Mouse (Mus musculus) hindbrain, embryonic 16.5 days (tissue): ENCODE data around the gene Trim13. TPM values are rescaled to one million over a fixed set of nuclear protein-coding genes. Genes with fewer than 3 reads are reported as not detected.

ENCODE experiments used
- ATAC-seq: fragments of 200-750 bp; cut with Nextera tagmentation; 2 replicates; pipeline ENCODE4 v1.8.0; 2017; ENCODE audit warnings: moderate TSS enrichment, moderate library complexity
- H3K27ac ChIP-seq: fragments of 300-500 bp; sonication (generic); 2 replicates; pipeline ENCODE4 v1.5.1; 2014; ENCODE audit warnings: low read depth, mild to moderate bottlenecking, control low read depth, low read length, moderate library complexity
- H3K27me3 ChIP-seq: fragments of 300-500 bp; sonication (generic); replicated peaks from 2 replicates; pipeline ENCODE4 v1.6.1; 2014; ENCODE audit warnings: low read length; ENCODE audit not compliant: control insufficient read depth, insufficient read depth
- H3K36me3 ChIP-seq: fragments of 300-500 bp; sonication (generic); 2 replicates; pipeline ENCODE4 v1.6.1; 2014; ENCODE audit warnings: mild to moderate bottlenecking, low read length, moderate library complexity, mixed read lengths; ENCODE audit not compliant: control insufficient read depth, insufficient read depth
- H3K4me1 ChIP-seq: fragments of 300-500 bp; sonication (generic); 2 replicates; pipeline ENCODE4 v1.6.1; 2014; ENCODE audit warnings: low read depth, low read length; ENCODE audit not compliant: control insufficient read depth, insufficient read depth
- H3K4me2 ChIP-seq: fragments of 300-500 bp; sonication (generic); 2 replicates; pipeline ENCODE4 v1.6.1; 2014; ENCODE audit warnings: mild to moderate bottlenecking, low read length, control low read depth, moderate library complexity
- H3K4me3 ChIP-seq: fragments of 300-500 bp; sonication (generic); 2 replicates; pipeline ENCODE4 v1.5.1; 2014; ENCODE audit warnings: mild to moderate bottlenecking, low read length, control low read depth, moderate library complexity
- H3K9ac ChIP-seq: fragments of 300-500 bp; sonication (generic); 2 replicates; pipeline ENCODE4 v1.6.1; 2014; ENCODE audit warnings: low read depth, mild to moderate bottlenecking, control low read depth, low read length, moderate library complexity
- H3K9me3 ChIP-seq: fragments of 300-500 bp; sonication (generic); 2 replicates; pipeline ENCODE4 v1.6.1; 2014; ENCODE audit warnings: mild to moderate bottlenecking, low read length, moderate library complexity; ENCODE audit not compliant: control insufficient read depth
- WGBS: fragments of 180-500 bp; shearing (Covaris S2); extraction: QIAGEN DNeasy Blood & Tissue Kit; methylation state at CpG from one replicate; pipeline ENCODE4 v1.1.7; 2014; 5-methylcytosine and 5-hydroxymethylcytosine counted together
- polyA plus RNA-seq: library from polyadenylated mRNA; unstranded; fragments of >200 nt; fragmentation: Nextera tagmentation; extraction: Ambion mirVana; gene quantifications from 2 replicates; pipeline ENCODE4 v1.2.1, GENCODE M21; 2015

Trim13 gene
- polyA plus RNA-seq, 1 experiment from 2014 or later = 40.8 TPM

DNA sequence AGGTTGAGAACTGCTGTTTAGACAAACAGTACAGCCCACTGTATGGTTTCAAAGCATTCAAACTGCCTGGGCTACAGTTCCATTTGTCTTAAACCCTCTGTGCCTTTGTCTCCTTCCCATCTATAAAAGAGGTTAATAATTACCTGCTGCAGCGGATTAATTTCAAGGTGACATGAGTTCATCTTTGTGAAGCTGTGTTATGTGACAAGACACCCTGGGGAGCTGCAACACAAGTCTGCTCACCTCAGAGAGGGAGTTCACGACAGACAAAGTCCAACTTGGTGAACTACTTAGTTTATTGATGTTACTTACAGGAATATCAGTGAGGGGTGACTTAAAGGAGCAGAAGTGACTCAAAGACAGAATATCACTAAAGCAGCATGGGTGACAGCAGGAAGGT, 25.9 kb upstream of the Trim13 start:
- Histone ChIP-seq H3K36me3 (no peaks in the 10 kb centered on the region), H3K4me3 (no peak overlapping the region), H3K27ac (no peak overlapping the region), H3K4me1 (no peaks in the 10 kb centered on the region), H3K9me3 (no peaks in the 10 kb centered on the region), H3K9ac (no peak overlapping the region), H3K27me3 (no peaks in the 10 kb centered on the region), H3K4me2 (no peak overlapping the region)
- ATAC-seq = no peak
- 69% methylated on average over 2 of the region's 2 CpGs for WGBS

GRCm38 (mm10) chr14:61575066-61575465, 23.0 kb upstream of the Trim13 start:
- Histone ChIP-seq H3K27me3 (no peaks in the 10 kb centered on the region), H3K4me2 (no peak overlapping the region), H3K4me1 (no peaks in the 10 kb centered on the region), H3K9ac (no peak overlapping the region), H3K4me3 (no peak overlapping the region), H3K36me3 (no peaks in the 10 kb centered on the region), H3K27ac (no peak overlapping the region), H3K9me3 (no peaks in the 10 kb centered on the region)
- WGBS = 89% methylated on average over 10 of the region's 10 CpGs
- ATAC-seq = no peak

- Histone ChIP-seq H3K4me3 (no peak overlapping the region), H3K27ac (no peak overlapping the region), H3K4me2 (no peak overlapping the region), H3K9me3 (no peaks in the 10 kb centered on the region), H3K9ac (no peak overlapping the region), H3K27me3 (no peaks in the 10 kb centered on the region), H3K36me3 (no peaks in the 10 kb centered on the region), H3K4me1 (no peaks in the 10 kb centered on the region)
- ATAC-seq = no peak
- 90% methylated on average over 8 of the region's 8 CpGs for WGBS
Observed at GRCm38 (mm10) chr14:61575941-61576340, 22.1 kb upstream of the Trim13 start.

- H3K4me3 ChIP-seq = no peak overlapping the region
- H3K36me3 ChIP-seq = no peaks in the 10 kb centered on the region
- no peaks in the 10 kb centered on the region for H3K9me3 ChIP-seq
- H3K4me1 ChIP-seq = no peaks in the 10 kb centered on the region
- H3K4me2 ChIP-seq = no peak overlapping the region
- H3K9ac ChIP-seq = no peak overlapping the region
- no peak for ATAC-seq
- no peak overlapping the region for H3K27ac ChIP-seq
- H3K27me3 ChIP-seq = no peaks in the 10 kb centered on the region
- 86% methylated on average over 4 of the region's 4 CpGs for WGBS
Observed at GRCm38 (mm10) chr14:61589288-61590065, 8.6 kb upstream of the Trim13 start.

DNA sequence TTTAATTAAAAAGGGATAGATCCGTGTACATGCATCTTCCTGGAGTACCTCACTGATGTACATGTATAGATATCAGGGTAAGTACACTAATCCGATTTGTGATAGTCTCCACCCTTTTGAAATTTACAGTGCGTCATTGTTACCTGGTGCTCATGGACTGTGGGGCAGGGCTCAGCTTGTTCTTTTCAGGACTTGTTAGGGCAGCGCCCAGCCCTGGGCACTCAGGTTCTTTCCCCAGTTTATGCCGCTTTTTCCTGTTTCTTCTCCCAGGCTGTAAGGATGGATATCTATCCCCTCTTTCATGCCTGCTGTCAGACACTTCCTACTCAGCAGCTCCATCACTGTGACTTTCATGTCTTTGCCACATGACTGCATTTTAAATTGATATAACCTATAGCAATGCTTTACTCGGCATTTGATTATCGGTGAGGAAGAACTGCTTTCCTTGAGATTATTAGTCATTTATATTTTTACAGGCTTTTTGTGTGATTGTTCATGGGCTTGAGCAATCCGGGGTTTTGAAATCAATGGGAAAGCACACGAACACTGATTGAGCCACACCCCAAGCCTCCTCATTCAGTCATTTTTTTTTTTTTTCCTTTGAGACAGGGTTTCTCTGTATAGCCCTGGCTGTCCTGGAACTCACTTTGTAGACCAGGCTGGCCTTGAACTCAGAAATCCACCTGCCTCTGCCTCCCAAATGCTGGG, 1.2 kb upstream of the Trim13 start:
- WGBS = 91% methylated on average over 9 of the region's 9 CpGs
- no peaks in the 10 kb centered on the region for H3K36me3 ChIP-seq

DNA sequence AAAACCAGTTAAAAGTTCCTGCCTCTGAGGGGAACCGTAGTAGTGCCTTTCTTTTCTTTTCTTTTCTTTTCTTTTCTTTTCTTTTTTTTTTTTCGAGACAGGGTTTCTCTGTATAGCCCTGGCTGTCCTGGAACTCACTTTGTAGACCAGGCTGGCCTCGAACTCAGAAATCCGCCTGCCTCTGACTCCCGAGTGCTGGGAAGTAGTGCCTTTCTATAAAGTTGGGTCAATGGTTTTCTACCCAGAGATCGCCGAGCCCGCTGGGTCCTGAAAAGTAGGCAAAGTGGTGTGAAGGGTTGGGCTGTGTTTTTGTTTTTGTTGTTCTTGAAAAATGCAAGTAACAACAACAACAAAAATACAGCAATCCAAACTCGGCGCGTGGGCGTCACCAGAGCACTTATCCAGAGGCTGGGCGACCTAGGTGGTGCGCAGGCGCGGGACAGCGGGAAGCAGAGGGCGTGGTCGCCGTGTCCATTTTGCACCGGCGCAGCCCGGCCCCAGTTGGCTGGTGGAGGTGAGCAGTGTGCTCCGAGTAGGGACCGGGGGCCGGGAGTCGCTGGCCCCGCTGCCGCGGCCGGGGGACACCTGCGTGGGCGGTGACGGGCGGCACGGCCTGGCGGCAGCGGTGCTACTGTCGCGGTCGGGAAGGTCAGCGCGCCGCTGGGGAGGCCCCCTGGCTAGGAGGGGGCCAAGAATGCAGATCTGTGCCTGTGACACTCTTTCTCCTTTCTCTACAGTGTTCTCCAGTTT, 1.2 kb downstream of the Trim13 start:
- 7% methylated on average over 41 of the region's 44 CpGs for WGBS
- peak overlapping the region; percentile 76 for H3K4me2 ChIP-seq
- peak; percentile 98 for ATAC-seq

More for the DNA sequence above, 1.2 kb upstream of the Trim13 start:
- H3K4me3 ChIP-seq = no peak overlapping the region
- no peak for ATAC-seq
- no peaks in the 10 kb centered on the region for H3K9me3 ChIP-seq
- H3K4me1 ChIP-seq = peaks cover 11% of the 10 kb centered on the region
- H3K27ac ChIP-seq = no peak overlapping the region
- no peaks in the 10 kb centered on the region for H3K27me3 ChIP-seq
- H3K4me2 ChIP-seq = no peak overlapping the region
- no peak overlapping the region for H3K9ac ChIP-seq

DNA sequence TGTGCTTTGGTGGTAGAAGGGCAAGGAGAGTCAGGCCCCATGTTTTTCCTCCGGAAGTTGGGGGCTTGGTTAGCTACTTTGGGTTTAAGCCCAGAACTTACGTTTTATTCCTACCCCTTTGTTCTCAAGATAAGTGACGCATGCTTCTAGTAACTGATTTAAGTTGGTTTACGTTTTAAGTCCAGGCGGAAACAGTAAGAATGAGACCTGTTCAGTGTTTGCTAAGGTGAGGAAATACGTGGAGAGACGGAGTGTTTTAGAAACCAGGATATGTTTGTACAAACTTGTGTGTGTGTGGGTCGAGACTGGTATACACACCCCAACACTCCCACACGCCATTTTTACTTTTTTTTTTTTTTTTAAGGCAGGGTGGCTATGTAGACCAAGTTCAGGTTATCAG, 3.3 kb downstream of the Trim13 start:
- no peak for ATAC-seq
- 89% methylated on average over 9 of the region's 9 CpGs for WGBS
- H3K4me2 ChIP-seq = peak overlapping the region; percentile 76
- H3K9ac ChIP-seq = no peak overlapping the region
- no peaks in the 10 kb centered on the region for H3K9me3 ChIP-seq
- no peak overlapping the region for H3K4me3 ChIP-seq
- no peak overlapping the region for H3K27ac ChIP-seq
- peaks cover 13% of the 10 kb centered on the region for H3K4me1 ChIP-seq
- no peaks in the 10 kb centered on the region for H3K27me3 ChIP-seq
- H3K36me3 ChIP-seq = peaks cover 14% of the 10 kb centered on the region

More for the DNA sequence above, 1.2 kb downstream of the Trim13 start:
- Histone ChIP-seq H3K4me3 (peak overlapping the region; percentile 58), H3K36me3 (peaks cover 2% of the 10 kb centered on the region), H3K9ac (peak overlapping the region; percentile 97), H3K9me3 (no peaks in the 10 kb centered on the region), H3K27me3 (no peaks in the 10 kb centered on the region), H3K4me1 (peaks cover 13% of the 10 kb centered on the region), H3K27ac (peak overlapping the region; percentile 63)

DNA sequence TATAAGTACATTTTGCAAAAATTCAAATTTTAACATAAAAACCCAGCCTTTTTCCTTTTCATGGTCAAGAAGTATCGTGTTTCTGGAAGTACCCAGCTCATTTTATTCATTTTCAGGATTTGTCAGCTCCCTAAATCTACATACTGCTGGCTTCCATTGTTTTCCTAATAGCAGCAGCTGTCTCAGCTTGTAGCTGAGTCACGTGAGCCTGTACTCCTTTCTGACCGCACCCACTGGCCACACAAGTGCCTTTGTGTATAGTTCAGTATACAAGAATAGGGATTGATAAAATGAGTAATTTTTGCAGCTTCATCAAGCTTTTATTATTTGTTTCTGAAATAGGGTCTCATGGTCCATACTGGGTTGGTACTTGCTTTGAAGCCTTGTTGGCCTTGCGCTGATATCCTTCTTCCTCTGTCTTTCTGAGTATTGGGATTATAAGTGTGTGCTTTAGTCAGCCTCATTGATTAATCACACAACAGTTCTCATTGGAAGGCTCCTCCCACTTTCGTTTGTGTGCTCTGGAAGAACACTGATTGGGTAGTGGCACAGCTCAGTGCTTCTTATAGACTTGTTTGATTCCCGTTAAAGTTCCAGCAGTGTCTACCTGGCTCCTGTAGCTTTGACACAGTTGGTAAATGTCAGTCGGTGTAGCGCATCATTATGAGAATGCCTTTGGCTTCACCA, 5.2 kb downstream of the Trim13 start:
- Histone ChIP-seq H3K9me3 (no peaks in the 10 kb centered on the region), H3K27ac (no peak overlapping the region), H3K4me2 (no peak overlapping the region), H3K4me3 (no peak overlapping the region), H3K36me3 (peaks cover 21% of the 10 kb centered on the region), H3K27me3 (no peaks in the 10 kb centered on the region), H3K4me1 (peaks cover 13% of the 10 kb centered on the region), H3K9ac (no peak overlapping the region)
- no peak for ATAC-seq
- WGBS = 65% methylated on average over 8 of the region's 8 CpGs
